Mouse (Mus musculus): ENCODE results near the gene Slc22a1. TPM values are rescaled to one million over a fixed set of nuclear protein-coding genes. Genes with fewer than 3 reads are reported as not detected.

Gene Slc22a1
- polyA plus RNA-seq, 1 experiment from 2014 or later: 12.7 TPM

DNA sequence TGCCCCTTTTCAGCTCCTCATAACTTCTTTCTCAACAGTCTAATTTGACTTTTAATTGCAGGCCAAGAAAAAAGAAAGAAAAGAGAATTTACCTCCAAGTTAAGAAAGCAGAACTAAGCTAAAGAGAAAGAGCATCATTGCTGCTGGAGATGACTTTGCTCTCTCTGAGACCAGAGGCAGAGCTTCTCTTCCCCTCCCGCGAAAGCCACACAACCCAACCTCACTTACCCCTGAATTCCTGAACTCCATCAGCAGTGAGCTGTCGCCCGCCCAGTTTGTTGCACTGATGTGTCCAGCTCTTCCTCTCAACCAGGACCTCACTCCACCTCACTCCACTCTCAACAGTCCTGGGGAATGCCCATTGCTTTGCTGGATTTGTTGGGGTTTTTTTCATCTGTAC lies 47.6 kb downstream of the Slc22a1 start:
- no peak overlapping the region for H3K4me2 ChIP-seq (ENCODE audit: low read depth, low read length)
- WGBS: 71% methylated on average over 4 of the region's 4 CpGs
- peaks cover 10% of the 10 kb centered on the region for H3K4me1 ChIP-seq (replicated peaks; ENCODE audit: control insufficient read depth, insufficient read depth, low read length)
- H3K9ac ChIP-seq (ENCODE audit: low read length): no peak overlapping the region
- no peak for ATAC-seq (ENCODE audit: low read depth)
- H3K9me3 ChIP-seq (ENCODE audit: control insufficient read depth, low read length): peaks cover 10% of the 10 kb centered on the region
- H3K4me3 ChIP-seq (ENCODE audit: low read length): no peak overlapping the region
- no peaks in the 10 kb centered on the region for H3K27me3 ChIP-seq (ENCODE audit: control insufficient read depth, insufficient read depth, low read depth, low read length)
- H3K36me3 ChIP-seq (ENCODE audit: control insufficient read depth, insufficient read depth, low read length): no peaks in the 10 kb centered on the region
- H3K27ac ChIP-seq (ENCODE audit: low read length): peak overlapping the region; percentile 61; the same call in 1 of the 2 replicates

GRCm38 (mm10) chr17:12619641-12620040 lies 56.0 kb downstream of the Slc22a1 start:
- Histone ChIP-seq H3K4me1 (replicated peaks; ENCODE audit: control insufficient read depth, insufficient read depth, low read length) (peaks cover 3% of the 10 kb centered on the region; the same call in 1 of the 2 replicates), H3K9ac (ENCODE audit: low read length) (no peak overlapping the region), H3K9me3 (ENCODE audit: control insufficient read depth, low read length) (peaks cover under 1% of the 10 kb centered on the region; the same call in 1 of the 2 replicates), H3K4me2 (ENCODE audit: low read depth, low read length) (no peak overlapping the region), H3K4me3 (ENCODE audit: low read length) (no peak overlapping the region), H3K27me3 (ENCODE audit: control insufficient read depth, insufficient read depth, low read depth, low read length) (no peaks in the 10 kb centered on the region), H3K36me3 (ENCODE audit: control insufficient read depth, insufficient read depth, low read length) (no peaks in the 10 kb centered on the region), H3K27ac (ENCODE audit: low read length) (no peak overlapping the region)
- WGBS: 75% methylated on average over 2 of the region's 2 CpGs
- ATAC-seq (ENCODE audit: low read depth): no peak

GRCm38 (mm10) chr17:12615429-12615828 lies 60.2 kb downstream of the Slc22a1 start:
- H3K27me3 ChIP-seq (ENCODE audit: control insufficient read depth, insufficient read depth, low read depth, low read length): no peaks in the 10 kb centered on the region
- peaks cover 3% of the 10 kb centered on the region; the same call in 1 of the 2 replicates for H3K4me1 ChIP-seq (replicated peaks; ENCODE audit: control insufficient read depth, insufficient read depth, low read length)
- WGBS: 17% methylated on average over 4 of the region's 4 CpGs
- H3K27ac ChIP-seq (ENCODE audit: low read length): peak overlapping the region; percentile 38; the same call in 1 of the 2 replicates
- H3K4me3 ChIP-seq (ENCODE audit: low read length): no peak overlapping the region
- no peaks in the 10 kb centered on the region for H3K36me3 ChIP-seq (ENCODE audit: control insufficient read depth, insufficient read depth, low read length)
- H3K9ac ChIP-seq (ENCODE audit: low read length): no peak overlapping the region
- peak; percentile 92 for ATAC-seq (ENCODE audit: low read depth)
- H3K4me2 ChIP-seq (ENCODE audit: low read depth, low read length): no peak overlapping the region
- no peaks in the 10 kb centered on the region for H3K9me3 ChIP-seq (ENCODE audit: control insufficient read depth, low read length)

GRCm38 (mm10) chr17:12614511-12615385 lies 60.9 kb downstream of the Slc22a1 start:
- no peak for ATAC-seq (ENCODE audit: low read depth)
- H3K9me3 ChIP-seq (ENCODE audit: control insufficient read depth, low read length): no peaks in the 10 kb centered on the region
- peaks cover 3% of the 10 kb centered on the region; the same call in 1 of the 2 replicates for H3K4me1 ChIP-seq (replicated peaks; ENCODE audit: control insufficient read depth, insufficient read depth, low read length)
- no peak overlapping the region for H3K4me3 ChIP-seq (ENCODE audit: low read length)
- WGBS: 75% methylated on average over 15 of the region's 15 CpGs
- H3K4me2 ChIP-seq (ENCODE audit: low read depth, low read length): no peak overlapping the region
- H3K27me3 ChIP-seq (ENCODE audit: control insufficient read depth, insufficient read depth, low read depth, low read length): no peaks in the 10 kb centered on the region
- H3K36me3 ChIP-seq (ENCODE audit: control insufficient read depth, insufficient read depth, low read length): no peaks in the 10 kb centered on the region
- 0 out of 2 replicates have a peak overlapping the region, but pooled peaks have one; percentile 28 for H3K27ac ChIP-seq (ENCODE audit: low read length)
- no peak overlapping the region for H3K9ac ChIP-seq (ENCODE audit: low read length)

DNA sequence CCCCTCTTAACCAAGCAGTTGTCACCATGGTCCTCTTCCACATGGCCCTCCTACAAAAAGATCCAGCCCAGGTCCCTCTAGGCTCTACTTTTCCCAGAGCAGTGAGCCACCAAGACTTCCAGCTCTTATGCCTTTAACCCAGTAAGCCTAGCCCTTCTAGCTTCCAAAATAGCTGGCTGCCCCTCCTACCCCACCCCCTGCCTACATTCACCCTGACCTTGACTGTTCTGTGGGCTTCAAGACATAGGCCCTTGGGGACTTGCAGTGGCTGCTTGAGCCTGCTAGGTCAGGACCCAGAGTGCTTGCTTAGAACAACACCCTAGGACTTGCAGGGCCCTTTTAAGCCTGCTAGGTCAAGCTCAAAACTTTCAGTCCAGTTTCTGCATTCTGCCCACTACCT lies 68.4 kb downstream of the Slc22a1 start:
- ATAC-seq (ENCODE audit: low read depth): peak; percentile 38; the same call in 1 of the 2 replicates
- Histone ChIP-seq H3K9me3 (ENCODE audit: control insufficient read depth, low read length) (no peaks in the 10 kb centered on the region), H3K9ac (ENCODE audit: low read length) (no peak overlapping the region), H3K4me2 (ENCODE audit: low read depth, low read length) (no peak overlapping the region), H3K27ac (ENCODE audit: low read length) (no peak overlapping the region), H3K4me1 (replicated peaks; ENCODE audit: control insufficient read depth, insufficient read depth, low read length) (no peaks in the 10 kb centered on the region; the same call in 1 of the 2 replicates), H3K36me3 (ENCODE audit: control insufficient read depth, insufficient read depth, low read length) (no peaks in the 10 kb centered on the region), H3K27me3 (ENCODE audit: control insufficient read depth, insufficient read depth, low read depth, low read length) (no peaks in the 10 kb centered on the region), H3K4me3 (ENCODE audit: low read length) (no peak overlapping the region)

- H3K36me3 ChIP-seq (ENCODE audit: control insufficient read depth, insufficient read depth, low read length): no peaks in the 10 kb centered on the region
- H3K9me3 ChIP-seq (ENCODE audit: control insufficient read depth, low read length): no peaks in the 10 kb centered on the region
- no peaks in the 10 kb centered on the region; the same call in 1 of the 2 replicates for H3K4me1 ChIP-seq (replicated peaks; ENCODE audit: control insufficient read depth, insufficient read depth, low read length)
- no peaks in the 10 kb centered on the region for H3K27me3 ChIP-seq (ENCODE audit: control insufficient read depth, insufficient read depth, low read depth, low read length)
- H3K4me2 ChIP-seq (ENCODE audit: low read depth, low read length): no peak overlapping the region
- no peak overlapping the region for H3K27ac ChIP-seq (ENCODE audit: low read length)
- H3K4me3 ChIP-seq (ENCODE audit: low read length): no peak overlapping the region
- WGBS: 10% methylated on average over 1 of the region's 1 CpGs
- peak; percentile 90 for ATAC-seq (ENCODE audit: low read depth)
- H3K9ac ChIP-seq (ENCODE audit: low read length): no peak overlapping the region
Measured at GRCm38 (mm10) chr17:12606634-12607033, 69.0 kb downstream of the Slc22a1 start.

Other genes starting within 250 kb of the Slc22a1 start
- 0.59 and 0.75 TPM in 2 replicates for gene Slc22a3, start 168.1 kb downstream of the Slc22a1 start, polyA plus RNA-seq (2015; fragmentation: Nextera tagmentation; extraction: Ambion mirVana)
- not detected in 2 replicates for gene Slc22a2, start 91.7 kb downstream of the Slc22a1 start, polyA plus RNA-seq (2015; fragmentation: Nextera tagmentation; extraction: Ambion mirVana)
- 59.0 and 64.4 TPM in 2 replicates for gene Igf2r, start 93.8 kb upstream of the Slc22a1 start, polyA plus RNA-seq (2015; fragmentation: Nextera tagmentation; extraction: Ambion mirVana)
- gene Mas1, start 192.3 kb upstream of the Slc22a1 start, polyA plus RNA-seq (2015; fragmentation: Nextera tagmentation; extraction: Ambion mirVana): 0.25 and 0.40 TPM in 2 replicates
- gene Mrgprh, start 200.2 kb upstream of the Slc22a1 start, polyA plus RNA-seq (2015; fragmentation: Nextera tagmentation; extraction: Ambion mirVana): not detected in 2 replicates
- 0.69 and 1.2 TPM in 2 replicates for gene Pnldc1, start 234.4 kb upstream of the Slc22a1 start, polyA plus RNA-seq (2015; fragmentation: Nextera tagmentation; extraction: Ambion mirVana)
- 344 and 362 TPM in 2 replicates for gene Tcp1, start 239.9 kb upstream of the Slc22a1 start, polyA plus RNA-seq (2015; fragmentation: Nextera tagmentation; extraction: Ambion mirVana)
- 135 and 139 TPM in 2 replicates for gene Mrpl18, start 240.5 kb upstream of the Slc22a1 start, polyA plus RNA-seq (2015; fragmentation: Nextera tagmentation; extraction: Ambion mirVana)

Data from lung, embryonic 16.5 days (tissue).